Mouse (Mus musculus) erythroblast, embryonic 14.5 days (primary cell): Measurements from ENCODE around the gene Upb1.

Experiments used
- GATA1 ChIP-seq: IDR thresholded peaks from 2 replicates; pipeline ENCODE4 v1.6.1; 2012; ENCODE audit warnings: low read length, inconsistent platforms, mixed read lengths
- TAL1 ChIP-seq: IDR thresholded peaks from 3 replicates; pipeline ENCODE4 v1.6.1; 2012; ENCODE audit warnings: low read length, inconsistent platforms, mixed read lengths

DNA sequence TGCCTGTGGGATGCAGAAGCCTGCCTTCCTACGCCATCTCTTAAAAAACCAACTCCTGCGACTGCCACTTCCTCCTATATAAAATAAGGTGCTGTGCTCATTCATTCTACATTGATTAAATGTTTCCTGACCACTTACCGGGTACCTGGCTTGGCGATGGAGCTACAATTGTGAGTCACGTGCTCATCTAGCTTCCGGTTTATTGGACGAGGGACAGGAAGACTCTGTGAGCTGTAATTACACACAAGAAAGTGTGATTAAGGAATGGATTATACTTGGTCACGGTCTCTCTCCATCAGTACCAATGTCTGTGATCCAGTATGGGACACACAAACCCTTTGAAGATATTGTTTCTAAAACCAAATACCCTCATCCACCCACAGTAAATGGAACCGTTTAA is 36.1 kb upstream of the Upb1 start:
- TF ChIP-seq GATA1 (no peak), TAL1 (no peak)
